Mouse (Mus musculus): ENCODE measurements around the gene Tbx15. TPM values are rescaled to one million over a fixed set of nuclear protein-coding genes. Genes with fewer than 3 reads are reported as not detected.

The Tbx15 gene
- polyA plus RNA-seq, 1 experiment from 2014 or later: 16.0 TPM

GRCm38 (mm10) chr3:99329316-99329715 lies 89.1 kb downstream of the Tbx15 start:
- Histone ChIP-seq H3K36me3 (no peaks in the 10 kb centered on the region), H3K27ac (no peak overlapping the region), H3K9ac (no peak overlapping the region), H3K4me1 (peaks cover 7% of the 10 kb centered on the region; the same call in 1 of the 2 replicates), H3K4me2 (no peak overlapping the region), H3K27me3 (no peaks in the 10 kb centered on the region), H3K9me3 (no peaks in the 10 kb centered on the region), H3K4me3 (no peak overlapping the region)
- 86% methylated on average over 5 of the region's 5 CpGs for WGBS
- ATAC-seq (ENCODE audit: insufficient number of reproducible peaks, insufficient read depth, low FRiP score, low TSS enrichment, low read depth): no peak

- Histone ChIP-seq H3K4me3 (no peak overlapping the region), H3K9me3 (no peaks in the 10 kb centered on the region), H3K36me3 (no peaks in the 10 kb centered on the region), H3K27me3 (no peaks in the 10 kb centered on the region), H3K27ac (no peak overlapping the region), H3K9ac (no peak overlapping the region), H3K4me2 (no peak overlapping the region), H3K4me1 (no peaks in the 10 kb centered on the region; the same call in 1 of the 2 replicates)
- WGBS: 53% methylated on average over 8 of the region's 8 CpGs
- no peak for ATAC-seq (ENCODE audit: insufficient number of reproducible peaks, insufficient read depth, low FRiP score, low TSS enrichment, low read depth)
Observed at GRCm38 (mm10) chr3:99331086-99331485, 90.9 kb downstream of the Tbx15 start.

- WGBS: 30% methylated on average over 2 of the region's 2 CpGs
- no peak for ATAC-seq (ENCODE audit: insufficient number of reproducible peaks, insufficient read depth, low FRiP score, low TSS enrichment, low read depth)
- H3K27ac ChIP-seq: no peak overlapping the region
- H3K36me3 ChIP-seq: peaks cover 6% of the 10 kb centered on the region
- H3K4me3 ChIP-seq: no peak overlapping the region
- no peaks in the 10 kb centered on the region for H3K27me3 ChIP-seq
- H3K9ac ChIP-seq: no peak overlapping the region
- no peaks in the 10 kb centered on the region for H3K4me1 ChIP-seq
- H3K9me3 ChIP-seq: no peaks in the 10 kb centered on the region
- no peak overlapping the region for H3K4me2 ChIP-seq
Observed at GRCm38 (mm10) chr3:99336866-99337265, 96.7 kb downstream of the Tbx15 start.

- 74% methylated on average over 1 of the region's 1 CpGs for WGBS
- no peaks in the 10 kb centered on the region for H3K9me3 ChIP-seq
- H3K36me3 ChIP-seq: peaks cover 9% of the 10 kb centered on the region
- H3K9ac ChIP-seq: no peak overlapping the region
- no peak overlapping the region for H3K4me3 ChIP-seq
- no peak overlapping the region for H3K4me2 ChIP-seq
- no peaks in the 10 kb centered on the region for H3K4me1 ChIP-seq
- no peak overlapping the region for H3K27ac ChIP-seq
- no peaks in the 10 kb centered on the region for H3K27me3 ChIP-seq
- ATAC-seq (ENCODE audit: insufficient number of reproducible peaks, insufficient read depth, low FRiP score, low TSS enrichment, low read depth): no peak
Observed at GRCm38 (mm10) chr3:99338756-99339155, 98.6 kb downstream of the Tbx15 start.

GRCm38 (mm10) chr3:99340021-99340420 lies 99.8 kb downstream of the Tbx15 start:
- H3K36me3 ChIP-seq: peaks cover 10% of the 10 kb centered on the region
- H3K27ac ChIP-seq: no peak overlapping the region

GRCm38 (mm10) chr3:99379616-99380250 lies 139.6 kb downstream of the Tbx15 start:
- H3K36me3 ChIP-seq: no peaks in the 10 kb centered on the region
- H3K4me1 ChIP-seq: no peaks in the 10 kb centered on the region
- H3K4me2 ChIP-seq: no peak overlapping the region
- no peaks in the 10 kb centered on the region for H3K27me3 ChIP-seq
- no peaks in the 10 kb centered on the region for H3K9me3 ChIP-seq
- no peak for ATAC-seq (ENCODE audit: insufficient number of reproducible peaks, insufficient read depth, low FRiP score, low TSS enrichment, low read depth)
- whole genome bisulfite sequencing: 77% methylated on average over 2 of the region's 2 CpGs
- H3K4me3 ChIP-seq: no peak overlapping the region
- no peak overlapping the region for H3K27ac ChIP-seq
- no peak overlapping the region for H3K9ac ChIP-seq

More at GRCm38 (mm10) chr3:99340021-99340420, 99.8 kb downstream of the Tbx15 start:
- Histone ChIP-seq H3K9me3 (no peaks in the 10 kb centered on the region), H3K4me1 (no peaks in the 10 kb centered on the region), H3K27me3 (no peaks in the 10 kb centered on the region), H3K4me3 (no peak overlapping the region), H3K4me2 (no peak overlapping the region), H3K9ac (no peak overlapping the region)
- 92% methylated on average over 3 of the region's 3 CpGs for WGBS
- no peak for ATAC-seq (ENCODE audit: insufficient number of reproducible peaks, insufficient read depth, low FRiP score, low TSS enrichment, low read depth)

- H3K9me3 ChIP-seq: no peaks in the 10 kb centered on the region
- no peak for ATAC-seq (ENCODE audit: insufficient number of reproducible peaks, insufficient read depth, low FRiP score, low TSS enrichment, low read depth)
- WGBS: 38% methylated on average over 3 of the region's 4 CpGs
Observed at GRCm38 (mm10) chr3:99387127-99387526, 146.9 kb downstream of the Tbx15 start.

More at GRCm38 (mm10) chr3:99387127-99387526, 146.9 kb downstream of the Tbx15 start:
- no peak overlapping the region for H3K9ac ChIP-seq
- no peaks in the 10 kb centered on the region for H3K36me3 ChIP-seq
- H3K27me3 ChIP-seq: no peaks in the 10 kb centered on the region
- H3K4me3 ChIP-seq: no peak overlapping the region
- no peaks in the 10 kb centered on the region for H3K4me1 ChIP-seq
- no peak overlapping the region for H3K4me2 ChIP-seq
- no peak overlapping the region for H3K27ac ChIP-seq

Small RNA genes lying within 50 kb of the gene (microRNA-seq; reads per million reads assigned to microRNA genes)
- gene Mir6481: not detected

Other genes starting within 250 kb of the Tbx15 start
- 10.3 and 13.1 TPM in 2 replicates for gene Wars2, start 99.3 kb upstream of the Tbx15 start, polyA plus RNA-seq (2015; fragmentation: Nextera tagmentation; extraction: Ambion mirVana)